Mouse (Mus musculus) spleen, postnatal 10 days (tissue): ENCODE measurements around the gene Ncoa5.
A peak's percentile ranks its signal among the peaks of the same experiment; 100 is the strongest.

Experiments used
- DNase-seq, 2 experiments: peaks; one replicate each; pipeline ENCODE4 v3.0.0; 2021 to 2022; ENCODE audit warnings: low spot score in 2 of 2

Gene Ncoa5

GRCm38 (mm10) chr2:164995976-164996375 is 38.7 kb downstream of the Ncoa5 start:
- DNase-seq: no peak

GRCm38 (mm10) chr2:164994659-164995428 is 39.8 kb downstream of the Ncoa5 start:
- DNase-seq: no peak

GRCm38 (mm10) chr2:164994156-164994555 is 40.5 kb downstream of the Ncoa5 start:
- no peak for DNase-seq

DNA sequence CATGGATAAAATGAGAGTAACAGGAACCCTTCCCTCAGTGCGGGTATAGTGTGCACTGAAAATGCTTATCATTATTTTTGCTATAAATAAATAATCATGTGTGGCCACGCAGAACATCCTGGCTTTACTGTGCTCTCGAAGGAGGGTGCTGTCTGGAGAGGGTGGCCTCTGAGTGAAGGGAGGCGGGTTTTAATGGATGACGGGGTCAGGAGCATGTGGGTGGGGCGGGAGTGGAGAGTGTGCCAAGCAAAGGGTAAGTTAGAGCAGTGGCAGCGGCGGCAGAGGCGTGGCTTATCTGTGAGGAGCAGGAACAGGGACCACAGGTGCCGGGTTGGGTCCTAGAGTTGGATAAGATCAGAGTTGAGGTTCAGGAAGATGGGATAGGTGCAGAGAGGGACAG is 42.9 kb downstream of the Ncoa5 start:
- no peak for DNase-seq

DNA sequence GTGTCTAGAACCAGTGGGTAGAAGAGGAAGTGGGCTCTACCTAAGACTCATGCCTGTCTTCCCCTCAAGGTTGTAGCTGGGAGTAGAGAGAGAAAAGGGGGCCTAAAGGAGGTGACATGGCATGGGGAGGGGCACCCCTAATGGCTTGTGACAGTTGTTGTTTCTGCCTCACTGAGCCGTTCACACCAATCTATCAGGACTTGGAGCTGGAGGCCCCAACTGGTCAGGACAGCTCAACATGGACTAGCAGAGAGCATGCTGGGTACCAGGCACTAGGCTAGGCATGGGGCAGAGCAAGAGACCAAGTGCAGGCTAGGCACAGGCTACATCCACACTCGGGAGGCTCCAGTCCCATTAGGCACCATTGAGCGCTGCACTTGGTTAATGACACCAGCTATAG is 43.6 kb downstream of the Ncoa5 start:
- DNase-seq: no peak

GRCm38 (mm10) chr2:164988777-164989176 is 45.9 kb downstream of the Ncoa5 start:
- no peak for DNase-seq

DNA sequence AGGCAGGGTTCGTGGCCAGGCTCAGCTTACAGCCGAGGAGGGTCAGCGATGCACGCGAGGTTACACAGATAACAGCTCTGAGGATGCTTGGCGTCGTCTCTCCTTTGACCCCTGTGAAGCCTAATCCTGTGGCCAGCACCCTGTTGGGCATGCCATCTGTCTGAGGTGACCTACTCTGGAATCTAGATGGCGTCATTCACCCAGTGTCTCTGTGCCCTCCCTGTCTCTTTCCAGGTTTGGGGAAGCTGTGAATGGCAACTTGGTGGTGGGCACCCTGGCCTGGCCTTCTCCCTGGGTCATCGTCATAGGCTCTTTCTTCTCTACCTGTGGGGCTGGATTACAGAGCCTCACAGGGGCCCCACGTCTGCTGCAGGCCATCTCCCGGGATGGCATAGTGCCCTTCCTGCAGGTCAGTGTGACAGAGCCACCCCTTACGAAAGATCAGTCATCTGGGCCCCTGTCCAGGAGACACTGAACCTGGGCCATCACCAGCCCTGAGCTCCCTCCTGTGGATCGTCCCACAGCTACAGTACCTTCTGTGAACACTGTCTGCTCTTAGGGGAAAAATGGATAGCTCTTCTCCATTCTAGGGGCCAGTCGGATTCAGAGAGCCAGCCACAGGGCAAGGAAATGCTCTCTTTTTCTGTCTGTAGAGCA is 48.2 kb downstream of the Ncoa5 start:
- DNase-seq: no peak

- no peak for DNase-seq
Measured at GRCm38 (mm10) chr2:164985962-164986361, 48.7 kb downstream of the Ncoa5 start.

DNA sequence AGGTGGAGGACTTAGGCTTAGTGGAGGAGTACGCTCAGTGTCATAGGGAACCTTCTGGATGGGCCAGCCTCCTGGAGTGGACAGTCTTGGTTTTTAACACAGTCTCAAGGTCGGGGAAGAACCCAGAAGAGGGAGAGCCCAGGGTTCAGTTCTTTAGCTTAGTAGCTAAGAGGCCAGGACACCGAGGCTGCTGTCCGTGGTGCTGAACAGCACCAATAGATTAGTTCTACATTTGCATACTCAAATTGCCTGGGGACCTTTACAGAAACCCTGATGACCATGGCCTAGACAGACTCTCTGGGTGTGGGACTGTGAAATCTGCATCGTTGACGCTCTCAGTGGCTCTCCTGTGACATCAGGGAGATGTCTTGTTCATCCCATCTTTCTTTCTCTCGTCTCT is 54.9 kb downstream of the Ncoa5 start:
- DNase-seq: peak in 1 of 2 experiments; percentile 70

GRCm38 (mm10) chr2:164975611-164976010 is 59.1 kb downstream of the Ncoa5 start:
- DNase-seq: no peak

GRCm38 (mm10) chr2:164972646-164973045 is 62.0 kb downstream of the Ncoa5 start:
- no peak for DNase-seq

DNA sequence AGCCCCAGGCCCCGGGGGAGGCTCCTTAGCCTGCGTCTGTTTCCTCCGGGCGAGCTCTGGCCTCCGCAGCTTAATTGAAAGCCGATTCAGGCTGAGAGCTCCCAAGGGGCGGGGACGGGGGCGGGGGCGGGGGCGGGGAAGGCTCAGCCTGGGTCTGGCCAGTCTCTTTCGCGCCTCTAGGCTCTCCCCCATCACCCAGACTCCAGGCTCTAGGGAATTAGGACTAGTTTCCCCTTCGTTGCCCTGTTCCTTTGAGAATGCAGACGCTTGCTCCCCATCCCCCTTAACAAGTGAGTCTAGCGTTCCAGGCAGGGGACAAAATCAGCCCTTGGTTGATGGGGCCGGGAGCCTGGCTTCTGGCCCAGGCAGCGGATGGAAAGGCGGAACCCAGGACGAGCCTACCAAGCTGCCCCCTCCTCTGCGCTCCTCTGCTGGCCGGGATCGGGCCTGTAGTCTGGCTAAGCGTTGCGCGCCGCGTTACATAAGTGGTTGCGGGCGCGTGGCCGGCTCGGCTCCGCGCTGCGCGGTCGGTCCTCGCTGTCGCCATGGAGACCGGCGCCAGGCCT is 64.0 kb downstream of the Ncoa5 start:
- DNase-seq: no peak

DNA sequence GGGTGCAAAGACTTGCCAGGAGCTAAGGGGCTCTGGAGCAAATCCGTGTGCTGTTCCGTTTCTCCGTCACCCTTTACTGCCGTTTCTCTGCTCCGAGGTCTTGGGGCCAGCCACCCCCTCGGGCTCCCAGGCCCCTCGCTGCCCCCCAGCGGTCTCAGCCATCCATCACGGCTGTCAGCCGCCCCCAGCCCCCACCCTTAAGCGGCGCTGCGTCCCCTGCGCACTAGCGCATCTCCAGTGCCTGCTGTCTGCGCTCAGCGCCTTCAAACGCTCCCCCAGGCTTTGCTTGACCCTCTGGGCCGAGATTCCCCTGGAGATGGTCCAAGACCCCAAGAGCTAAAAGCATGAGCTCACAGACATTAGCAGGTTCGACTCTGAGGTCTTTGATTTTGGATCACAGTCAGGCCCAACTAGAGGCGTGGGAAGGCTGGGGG is 65.3 kb downstream of the Ncoa5 start:
- DNase-seq: no peak

DNA sequence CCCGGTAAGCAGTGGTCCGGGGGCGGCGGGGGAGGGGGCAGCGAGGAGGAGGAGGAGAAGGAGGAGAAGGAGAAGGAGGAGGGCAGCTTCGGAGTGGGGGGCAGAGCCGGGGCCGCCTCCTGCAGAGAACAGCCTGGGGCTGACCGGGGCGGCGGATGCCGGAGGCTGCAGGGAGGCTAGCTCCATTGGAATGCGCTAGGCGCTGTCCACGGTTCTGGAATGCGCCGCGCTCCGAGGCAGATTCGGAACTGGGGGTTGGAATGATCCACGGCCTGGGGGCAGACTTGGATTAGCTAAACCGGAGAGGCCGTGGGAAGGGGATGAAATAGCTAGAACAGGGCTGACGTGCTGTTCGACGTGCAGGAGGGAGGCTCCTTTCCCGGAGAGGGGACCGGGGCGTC is 66.2 kb downstream of the Ncoa5 start:
- DNase-seq: peak in 1 of 2 experiments; percentile 51

GRCm38 (mm10) chr2:164967761-164968440 is 66.8 kb downstream of the Ncoa5 start:
- no peak for DNase-seq

DNA sequence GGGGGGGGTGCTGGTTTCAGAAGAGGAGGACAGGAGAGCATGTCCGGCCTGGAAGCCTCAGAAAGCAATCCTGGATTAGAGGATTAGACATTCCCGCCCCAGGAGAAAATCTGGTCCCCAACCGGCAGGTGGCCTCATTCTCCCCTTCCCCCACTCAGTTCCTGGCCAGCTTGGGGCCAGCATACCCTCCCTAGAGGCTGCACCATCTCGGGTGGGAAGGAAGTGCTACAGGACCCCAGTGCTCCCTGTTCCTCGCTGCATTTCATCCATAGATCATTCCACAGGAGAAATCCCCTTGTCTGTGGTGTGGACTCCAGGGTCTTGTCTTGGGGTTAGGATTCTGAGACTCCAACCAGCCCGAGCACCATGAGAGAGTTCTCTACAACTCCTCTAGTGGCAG is 67.5 kb downstream of the Ncoa5 start:
- DNase-seq: no peak

DNA sequence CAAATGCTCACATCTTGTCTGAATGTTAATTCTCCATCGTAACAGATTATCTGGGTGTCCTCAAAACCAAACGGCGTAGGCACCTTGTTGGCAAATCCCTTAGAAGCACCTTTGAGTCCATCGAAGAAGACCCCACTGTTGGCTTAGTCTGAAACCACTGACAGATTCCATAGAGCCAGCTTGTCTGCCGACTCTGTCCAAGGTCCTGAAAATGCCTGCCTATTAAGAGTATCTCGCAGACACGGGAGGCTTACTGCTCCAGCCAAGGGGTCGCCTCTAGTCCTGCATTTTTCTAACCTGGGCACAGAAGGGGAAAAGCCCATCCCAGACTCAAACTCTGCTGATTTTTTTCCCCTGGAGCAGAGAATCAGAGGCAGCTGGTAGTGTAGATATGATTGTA is 68.3 kb downstream of the Ncoa5 start:
- DNase-seq: peak in 1 of 2 experiments; percentile 49

- DNase-seq: no peak
Measured at GRCm38 (mm10) chr2:164964981-164965380, 69.7 kb downstream of the Ncoa5 start.

- no peak for DNase-seq
Measured at GRCm38 (mm10) chr2:164964242-164964894, 70.3 kb downstream of the Ncoa5 start.

- no peak for DNase-seq
Measured at GRCm38 (mm10) chr2:164962183-164962580, 72.5 kb downstream of the Ncoa5 start.

- peak; percentile 55 to 86 for DNase-seq
Measured at GRCm38 (mm10) chr2:164961506-164962182, 73.0 kb downstream of the Ncoa5 start.
